Mouse (Mus musculus) telencephalon, adult 2 months (tissue): Measurements from ENCODE around the gene Dnttip1.

ENCODE experiments used
- DNase-seq: peaks from one replicate; pipeline ENCODE4 v3.0.0-alpha.2; 2011; ENCODE audit warnings: low read depth, low spot score

The Dnttip1 gene

GRCm38 (mm10) chr2:164754105-164754504 is 8.3 kb downstream of the Dnttip1 start:
- DNase-seq: no peak

GRCm38 (mm10) chr2:164754800-164755199 is 9.0 kb downstream of the Dnttip1 start:
- no peak for DNase-seq

- no peak for DNase-seq
Measured at GRCm38 (mm10) chr2:164757841-164758240, 12.1 kb downstream of the Dnttip1 start.

- no peak for DNase-seq
Measured at GRCm38 (mm10) chr2:164758692-164759091, 12.9 kb downstream of the Dnttip1 start.

- DNase-seq: no peak
Measured at GRCm38 (mm10) chr2:164760059-164760833, 14.5 kb downstream of the Dnttip1 start.

GRCm38 (mm10) chr2:164761502-164761901 is 15.7 kb downstream of the Dnttip1 start:
- DNase-seq: no peak

GRCm38 (mm10) chr2:164761971-164762370 is 16.2 kb downstream of the Dnttip1 start:
- DNase-seq: no peak

GRCm38 (mm10) chr2:164762593-164762992 is 16.8 kb downstream of the Dnttip1 start:
- no peak for DNase-seq

GRCm38 (mm10) chr2:164765841-164766240 is 20.1 kb downstream of the Dnttip1 start:
- DNase-seq: peak; percentile 84

GRCm38 (mm10) chr2:164767812-164768540 is 22.2 kb downstream of the Dnttip1 start:
- DNase-seq: no peak

GRCm38 (mm10) chr2:164769258-164770037 is 23.7 kb downstream of the Dnttip1 start, which contains the start of gene Ube2c:
Ube2c (plus strand) TSS chr2:164769898.
- DNase-seq: peak; percentile 97

GRCm38 (mm10) chr2:164770279-164770678 is 24.5 kb downstream of the Dnttip1 start:
- no peak for DNase-seq

- no peak for DNase-seq
Measured at GRCm38 (mm10) chr2:164771123-164771522, 25.3 kb downstream of the Dnttip1 start.

- no peak for DNase-seq
Measured at GRCm38 (mm10) chr2:164773229-164773988, 27.6 kb downstream of the Dnttip1 start.

GRCm38 (mm10) chr2:164773989-164774364 is 28.2 kb downstream of the Dnttip1 start:
- no peak for DNase-seq

- no peak for DNase-seq
Measured at GRCm38 (mm10) chr2:164776130-164776529, 30.3 kb downstream of the Dnttip1 start.

- DNase-seq: no peak
Measured at GRCm38 (mm10) chr2:164776801-164777200, 31.0 kb downstream of the Dnttip1 start.

- DNase-seq: no peak
Measured at GRCm38 (mm10) chr2:164777246-164778014, 31.6 kb downstream of the Dnttip1 start.

- no peak for DNase-seq
Measured at GRCm38 (mm10) chr2:164778015-164778287, 32.2 kb downstream of the Dnttip1 start.

GRCm38 (mm10) chr2:164778809-164779208 is 33.0 kb downstream of the Dnttip1 start:
- DNase-seq: no peak
